Mouse (Mus musculus) ES-E14 (cell line): ENCODE data around the gene Vps16. TPM values are rescaled to one million over a fixed set of nuclear protein-coding genes. Genes with fewer than 3 reads are reported as not detected.

Source experiments
- DNase-seq: peaks from one replicate; pipeline ENCODE4 v3.0.0-alpha.2; 2013; ENCODE audit warnings: low read depth, low spot score
- H3K27ac ChIP-seq: 2 replicates; pipeline ENCODE4 v1.5.1; 2012; ENCODE audit warnings: low read depth, mild to moderate bottlenecking, low read length, moderate library complexity, mixed read lengths; ENCODE audit not compliant: poor library complexity, insufficient read depth, severe bottlenecking
- H3K36me3 ChIP-seq: 2 replicates; pipeline ENCODE4 v1.6.1; 2012; ENCODE audit warnings: mild to moderate bottlenecking, low read length, moderate library complexity, mixed read lengths; ENCODE audit not compliant: control insufficient read depth, poor library complexity, insufficient read depth, severe bottlenecking
- H3K4me1 ChIP-seq, 2 experiments: fragments of 150-350 bp in 1 of 2; sonication (generic) in 1 of 2; 2 replicates each; pipeline ENCODE4 v1.6.1; 2012; ENCODE audit warnings: low read length in 2 of 2, mild to moderate bottlenecking in 1 of 2, mixed read lengths in 1 of 2; ENCODE audit not compliant: control insufficient read depth in 2 of 2, insufficient read depth in 2 of 2, poor library complexity in 1 of 2
- H3K4me3 ChIP-seq, 2 experiments: fragments of 150-350 bp in 1 of 2; sonication (generic) in 1 of 2; 2 replicates each; pipeline ENCODE4 v1.5.1; 2012; ENCODE audit warnings: low read length in 2 of 2, low read depth in 1 of 2, mild to moderate bottlenecking in 1 of 2, mixed read lengths in 1 of 2; ENCODE audit not compliant: insufficient read depth in 1 of 2, poor library complexity in 1 of 2, severe bottlenecking in 1 of 2
- H3K9ac ChIP-seq: 2 replicates; pipeline ENCODE4 v1.6.1; 2012; ENCODE audit warnings: low read depth, mild to moderate bottlenecking, low read length, mixed read lengths; ENCODE audit not compliant: poor library complexity, insufficient read depth, severe bottlenecking
- H3K9me3 ChIP-seq: fragments of 150-350 bp; sonication (generic); 2 replicates; pipeline ENCODE4 v1.6.1; 2012; ENCODE audit warnings: low read depth, mild to moderate bottlenecking, low read length; ENCODE audit not compliant: control insufficient read depth, insufficient read depth
- CHD2 ChIP-seq: IDR thresholded peaks from 2 replicates; pipeline ENCODE4 v1.6.1; 2014; ENCODE audit warnings: mild to moderate bottlenecking, low read depth, low read length, inconsistent platforms
- HCFC1 ChIP-seq: IDR thresholded peaks from 2 replicates; pipeline ENCODE4 v1.6.1; 2012; ENCODE audit warnings: low read length, inconsistent platforms, borderline replicate concordance; ENCODE audit not compliant: insufficient read depth
- MAFK ChIP-seq: IDR thresholded peaks from 2 replicates; pipeline ENCODE4 v1.6.1; 2014; ENCODE audit warnings: mild to moderate bottlenecking, low read depth, low read length, inconsistent platforms; ENCODE audit not compliant: insufficient read depth
- ZC3H11A ChIP-seq: IDR thresholded peaks from 2 replicates; pipeline ENCODE4 v1.6.1; 2012; ENCODE audit warnings: low read depth, mild to moderate bottlenecking, inconsistent platforms, low read length, borderline replicate concordance
- ZNF384 ChIP-seq: IDR thresholded peaks from 2 replicates; pipeline ENCODE4 v1.6.1; 2012; ENCODE audit warnings: low read depth, low read length, inconsistent platforms
- in situ Hi-C, 2 experiments: fragments of 600-800 bp; cut with MboI; formaldehyde crosslinking; loops; one replicate each; pipeline ENCODE4 v1.15.1; 2025; ENCODE audit warnings: low sequenced_read_pairs in 2 of 2, inconsistent platforms in 1 of 2; ENCODE audit not compliant: unreplicated experiment in 2 of 2
- total RNA-seq: library from RNA; depleted of rRNA; stranded (reverse); fragments of 300-350 nt; gene quantifications from 2 replicates; pipeline ENCODE4 v1.2.3, GENCODE M21; 2012; rRNA removed

Gene Vps16
- total RNA-seq, 1 experiment: 111 TPM

DNA sequence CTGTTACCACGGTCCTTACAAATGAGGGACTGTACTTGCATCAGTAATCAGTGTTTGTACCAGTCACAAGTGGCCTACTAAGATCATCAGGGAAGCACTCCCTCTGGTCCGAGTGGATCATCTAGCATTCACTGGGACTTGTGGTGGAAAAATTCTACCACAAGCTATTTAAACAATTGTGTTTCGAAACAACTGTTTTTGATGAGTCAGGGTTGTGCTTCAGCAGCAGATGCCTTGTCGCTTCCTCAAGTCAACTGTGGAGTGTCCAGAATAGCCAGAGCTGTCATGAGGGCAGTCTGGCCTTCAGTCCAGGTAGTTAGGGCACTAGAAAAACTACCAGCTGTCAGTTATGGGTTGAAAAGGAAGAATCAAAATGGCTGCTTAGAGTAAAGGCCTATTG, 64.5 kb downstream of the Vps16 start:
- no peak overlapping the region for H3K27ac ChIP-seq
- H3K9ac ChIP-seq: no peak overlapping the region
- 0 out of 2 replicates have a peak, but pooled peaks have one; percentile 18 for TF ChIP-seq MAFK
- TF ChIP-seq CHD2: no peak
- H3K36me3 ChIP-seq: no peaks in the 10 kb centered on the region
- H3K4me1 ChIP-seq: peaks cover 2 to 6% of the 10 kb centered on the region in 2 experiments; a peak in 2 of 4 replicates
- no peaks in the 10 kb centered on the region for H3K9me3 ChIP-seq
- in situ Hi-C loops: no loop called here
- H3K4me3 ChIP-seq: no peak overlapping the region
- DNase-seq: no peak

DNA sequence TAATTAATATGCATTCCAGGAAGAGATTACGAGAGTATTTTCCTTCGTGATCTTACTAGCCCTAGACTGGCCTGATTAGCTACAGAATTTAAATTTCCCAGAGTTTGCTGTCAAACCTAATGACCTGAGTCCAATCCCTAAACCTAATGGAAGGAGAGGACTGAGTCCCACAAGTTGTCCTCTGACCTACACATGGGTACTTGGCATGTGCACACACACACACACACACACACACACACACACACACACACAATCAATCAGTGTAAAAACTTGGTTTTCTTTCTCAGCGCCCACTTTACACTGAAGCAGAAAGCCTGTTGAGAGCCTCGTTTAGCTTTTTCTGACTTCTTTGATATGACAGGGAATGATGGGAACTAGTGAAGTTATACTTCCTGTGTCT, 67.0 kb downstream of the Vps16 start:
- no peak overlapping the region for H3K9ac ChIP-seq
- no peak overlapping the region for H3K27ac ChIP-seq
- in situ Hi-C loops: no loop called here

DNA sequence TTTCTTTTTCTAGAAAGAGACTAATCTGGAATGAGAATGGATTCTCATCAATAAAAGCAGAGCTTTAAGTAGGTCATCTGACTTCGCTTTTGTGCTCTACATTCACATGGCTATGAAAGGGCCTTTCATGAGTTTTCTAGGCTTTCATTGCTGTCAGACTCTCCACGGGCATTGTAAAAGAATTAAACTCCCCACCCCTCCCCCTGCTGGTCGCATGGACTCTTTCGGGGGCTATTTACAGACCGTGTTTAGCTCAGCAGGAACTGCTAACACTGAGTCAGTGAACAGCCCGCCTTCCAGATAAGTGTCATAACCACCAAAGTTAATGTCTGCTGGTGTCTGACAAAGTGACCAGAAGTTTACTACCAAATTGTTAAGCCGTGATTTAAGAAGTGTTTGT, 67.4 kb downstream of the Vps16 start:
- no peak for DNase-seq
- H3K9ac ChIP-seq: no peak overlapping the region
- H3K9me3 ChIP-seq: no peaks in the 10 kb centered on the region
- TF ChIP-seq ZC3H11A (no peak), ZNF384 (no peak), CHD2 (no peak), MAFK (no peak), HCFC1 (no peak)
- in situ Hi-C loops: no loop called here
- no peaks in the 10 kb centered on the region for H3K36me3 ChIP-seq
- H3K4me1 ChIP-seq: peaks cover 2 to 6% of the 10 kb centered on the region in 2 experiments; a peak in 2 of 4 replicates
- no peak overlapping the region for H3K27ac ChIP-seq
- H3K4me3 ChIP-seq: no peak overlapping the region

More for the DNA sequence above, 67.0 kb downstream of the Vps16 start:
- Histone ChIP-seq H3K4me1 (peaks cover 2 to 6% of the 10 kb centered on the region in 2 experiments; a peak in 2 of 4 replicates), H3K36me3 (no peaks in the 10 kb centered on the region), H3K4me3 (no peak overlapping the region), H3K9me3 (no peaks in the 10 kb centered on the region)
- TF ChIP-seq ZNF384: no peak
- no peak for TF ChIP-seq MAFK
- TF ChIP-seq HCFC1: no peak
- no peak for TF ChIP-seq CHD2
- no peak for TF ChIP-seq ZC3H11A
- no peak for DNase-seq

Other genes starting within 250 kb of the Vps16 start
- gene Snrpb, start 244.9 kb upstream of the Vps16 start, total RNA-seq: 278 and 339 TPM in 2 replicates
- gene Tmc2, start 229.1 kb upstream of the Vps16 start, total RNA-seq: 0.09 and 0.16 TPM in 2 replicates
- gene Nop56, start 149.9 kb upstream of the Vps16 start, total RNA-seq: 1,148 and 1,555 TPM in 2 replicates
- gene Idh3b, start 139.8 kb upstream of the Vps16 start, total RNA-seq: 100 and 129 TPM in 2 replicates
- gene Ebf4, start 129.2 kb upstream of the Vps16 start, total RNA-seq: 0.58 and 0.62 TPM in 2 replicates
- gene Cpxm1, start 26.8 kb upstream of the Vps16 start, total RNA-seq: 52.2 and 61.2 TPM in 2 replicates
- gene Gm28372, start 19.1 kb upstream of the Vps16 start, total RNA-seq: not detected in 2 replicates
- gene 1700020A23Rik, start 19.1 kb upstream of the Vps16 start, total RNA-seq: not detected in 2 replicates
- not detected in 2 replicates for gene Tmem239, start 17.9 kb upstream of the Vps16 start, total RNA-seq
- gene Pced1a, start 362 bp downstream of the Vps16 start, total RNA-seq: 13.1 and 14.4 TPM in 2 replicates
- 35.1 and 40.6 TPM in 2 replicates for gene Ptpra, start 25.9 kb downstream of the Vps16 start, total RNA-seq
- gene Mrps26, start 139.4 kb downstream of the Vps16 start, total RNA-seq: 42.6 and 57.0 TPM in 2 replicates
- gene Oxt, start 151.8 kb downstream of the Vps16 start, total RNA-seq: 0.45 TPM in 1 of 2 replicates, not detected in the other
- gene Avp, start 158.2 kb downstream of the Vps16 start, total RNA-seq: not detected in 2 replicates
- 22.0 and 22.2 TPM in 2 replicates for gene Fastkd5, start 205.7 kb downstream of the Vps16 start, total RNA-seq
- gene Ubox5, start 205.7 kb downstream of the Vps16 start, total RNA-seq: 5.0 and 5.8 TPM in 2 replicates
- 3.4 and 4.4 TPM in 2 replicates for gene Lzts3, start 218.5 kb downstream of the Vps16 start, total RNA-seq
- 60.1 and 62.4 TPM in 2 replicates for gene Ddrgk1, start 240.3 kb downstream of the Vps16 start, total RNA-seq
- 55.0 and 83.4 TPM in 2 replicates for gene Itpa, start 243.3 kb downstream of the Vps16 start, total RNA-seq